Mouse (Mus musculus): ENCODE results near the gene Cpn1.

DNA sequence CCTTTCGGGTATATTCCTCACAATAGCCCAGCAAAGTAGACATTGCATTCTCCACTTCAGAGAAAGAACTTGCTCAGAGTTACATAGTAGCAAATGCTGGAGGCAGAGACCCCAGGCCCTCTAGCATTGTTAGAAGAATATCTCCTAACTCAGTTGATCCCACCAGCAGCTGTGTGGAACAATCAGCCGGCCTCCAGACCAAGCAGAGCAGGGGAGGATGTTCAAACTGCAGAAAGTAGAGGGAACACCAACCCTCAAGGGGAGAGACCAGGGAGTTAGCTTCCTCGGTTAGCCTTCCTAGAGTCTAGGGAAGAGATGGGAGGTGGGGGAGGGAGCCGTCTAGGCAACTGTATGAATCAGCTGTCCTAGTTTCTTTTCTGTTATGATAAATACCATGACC is 6.1 kb upstream of the Cpn1 start:
- no peak for TF ChIP-seq CTCF (IDR thresholded peaks at IDR 0.05; ENCODE audit: low read depth)
- no peak for TF ChIP-seq EP300 (optimal IDR thresholded peaks at IDR 0.05)
